Mouse (Mus musculus) testis, adult 2 months (tissue): Measurements from ENCODE around the gene Myo9a. TPM values are rescaled to one million over a fixed set of nuclear protein-coding genes. Genes with fewer than 3 reads are reported as not detected.

Experiments
- H3K27ac ChIP-seq: fragments of 200-500 bp; 2 replicates; pipeline ENCODE4 v1.5.1; 2012; ENCODE audit warnings: low read depth, low read length; ENCODE audit not compliant: control insufficient read depth, insufficient read depth
- H3K27me3 ChIP-seq: fragments of 200-500 bp; 2 replicates; pipeline ENCODE4 v1.6.1; 2012; ENCODE audit warnings: mild to moderate bottlenecking, low read length, moderate library complexity; ENCODE audit not compliant: control insufficient read depth, insufficient read depth
- H3K36me3 ChIP-seq: fragments of 200-500 bp; 2 replicates; pipeline ENCODE4 v1.6.1; 2012; ENCODE audit warnings: mild to moderate bottlenecking, low read length; ENCODE audit not compliant: control insufficient read depth, insufficient read depth
- H3K4me1 ChIP-seq: fragments of 200-500 bp; 2 replicates; pipeline ENCODE4 v1.6.1; 2012; ENCODE audit warnings: low read length; ENCODE audit not compliant: control insufficient read depth, insufficient read depth
- H3K4me3 ChIP-seq: fragments of 200-500 bp; 2 replicates; pipeline ENCODE4 v1.5.1; 2012; ENCODE audit warnings: low read depth, mild to moderate bottlenecking, low read length, moderate library complexity, mixed read lengths; ENCODE audit not compliant: control insufficient read depth
- CTCF ChIP-seq: fragments of 200-500 bp; IDR thresholded peaks from 2 replicates; pipeline ENCODE4 v1.5.1; 2012; ENCODE audit warnings: low read depth, mild to moderate bottlenecking, inconsistent platforms, low read length, moderate library complexity; ENCODE audit not compliant: control insufficient read depth, insufficient read depth, insufficient replicate concordance
- POLR2A ChIP-seq: fragments of 200-500 bp; IDR thresholded peaks from 2 replicates; pipeline ENCODE4 v1.6.1; 2012; ENCODE audit warnings: low read depth, mild to moderate bottlenecking, inconsistent platforms, low read length, moderate library complexity; ENCODE audit not compliant: control insufficient read depth
- polyA plus RNA-seq: library from polyadenylated mRNA; depleted of rRNA; stranded (reverse); fragments of >200 nt; gene quantifications from 2 replicates; pipeline ENCODE4 v1.2.3, GENCODE M21; 2012

Myo9a gene
- polyA plus RNA-seq, 1 experiment, result 18.5 TPM

- TF ChIP-seq CTCF (no peak), POLR2A (no peak)
- H3K27me3 ChIP-seq, result no peaks in the 10 kb centered on the region
- H3K36me3 ChIP-seq, result no peaks in the 10 kb centered on the region
- no peaks in the 10 kb centered on the region; the same call in 1 of the 2 replicates for H3K4me1 ChIP-seq
- H3K27ac ChIP-seq, result no peak overlapping the region
- no peak overlapping the region for H3K4me3 ChIP-seq
Measured at GRCm38 (mm10) chr9:59949981-59950380, 199.3 kb downstream of the Myo9a start.

GRCm38 (mm10) chr9:59951001-59951750, 200.5 kb downstream of the Myo9a start:
- Histone ChIP-seq H3K36me3 (no peaks in the 10 kb centered on the region), H3K27ac (no peak overlapping the region), H3K27me3 (no peaks in the 10 kb centered on the region), H3K4me3 (no peak overlapping the region), H3K4me1 (no peaks in the 10 kb centered on the region; the same call in 1 of the 2 replicates)
- TF ChIP-seq CTCF (no peak), POLR2A (no peak)

- H3K4me3 ChIP-seq, result no peak overlapping the region
- H3K36me3 ChIP-seq, result no peaks in the 10 kb centered on the region
- H3K4me1 ChIP-seq, result no peaks in the 10 kb centered on the region; the same call in 1 of the 2 replicates
- TF ChIP-seq POLR2A (no peak), CTCF (no peak)
- H3K27me3 ChIP-seq, result no peaks in the 10 kb centered on the region
- H3K27ac ChIP-seq, result no peak overlapping the region
Measured at GRCm38 (mm10) chr9:59951943-59952342, 201.2 kb downstream of the Myo9a start.

- Histone ChIP-seq H3K27ac (no peak overlapping the region), H3K4me1 (no peaks in the 10 kb centered on the region; the same call in 1 of the 2 replicates), H3K27me3 (no peaks in the 10 kb centered on the region), H3K36me3 (no peaks in the 10 kb centered on the region), H3K4me3 (no peak overlapping the region)
- no peak for TF ChIP-seq CTCF
- no peak for TF ChIP-seq POLR2A
Measured at GRCm38 (mm10) chr9:59952515-59953070, 201.9 kb downstream of the Myo9a start.

GRCm38 (mm10) chr9:59953556-59953955, 202.9 kb downstream of the Myo9a start:
- Histone ChIP-seq H3K27me3 (no peaks in the 10 kb centered on the region), H3K36me3 (no peaks in the 10 kb centered on the region), H3K27ac (no peak overlapping the region), H3K4me3 (no peak overlapping the region), H3K4me1 (no peaks in the 10 kb centered on the region; the same call in 1 of the 2 replicates)
- no peak for TF ChIP-seq POLR2A
- TF ChIP-seq CTCF, result no peak

- Histone ChIP-seq H3K36me3 (no peaks in the 10 kb centered on the region), H3K27ac (no peak overlapping the region), H3K4me3 (no peak overlapping the region), H3K27me3 (no peaks in the 10 kb centered on the region), H3K4me1 (peaks cover 8% of the 10 kb centered on the region)
- TF ChIP-seq CTCF (no peak), POLR2A (no peak)
Measured at GRCm38 (mm10) chr9:59955199-59955598, 204.5 kb downstream of the Myo9a start.

GRCm38 (mm10) chr9:59955692-59956091, 205.0 kb downstream of the Myo9a start:
- no peaks in the 10 kb centered on the region for H3K36me3 ChIP-seq
- H3K27me3 ChIP-seq, result no peaks in the 10 kb centered on the region
- no peak overlapping the region for H3K27ac ChIP-seq
- TF ChIP-seq POLR2A, result no peak
- no peak for TF ChIP-seq CTCF
- H3K4me3 ChIP-seq, result no peak overlapping the region
- peaks cover 11% of the 10 kb centered on the region for H3K4me1 ChIP-seq
